Mouse (Mus musculus): ENCODE results near the gene C130050O18Rik. TPM values are rescaled to one million over a fixed set of nuclear protein-coding genes. Genes with fewer than 3 reads are reported as not detected.

C130050O18Rik gene
- total and polyA plus RNA-seq, 2 experiments: 0.18 to 1.6 TPM

- TF ChIP-seq CTCF (IDR thresholded peaks at IDR 0.05; ENCODE audit: low read depth, low read length) (no peak), POLR2A (IDR thresholded peaks at IDR 0.05; ENCODE audit: extremely low read depth, insufficient read depth, low read length) (no peak)
- 47% methylated on average over 12 of the region's 12 CpGs for WGBS
- Histone ChIP-seq H3K4me3 (ENCODE audit: insufficient read depth, low read depth, low read length) (no peak overlapping the region), H3K4me1 (ENCODE audit: control insufficient read depth, insufficient read depth, low read length) (no peaks in the 10 kb centered on the region), H3K27ac (replicated peaks; ENCODE audit: insufficient read depth, low read depth, low read length) (no peak overlapping the region), H3K79me2 (ENCODE audit: control insufficient read depth, insufficient read depth, low read length) (no peaks in the 10 kb centered on the region), H3K36me3 (ENCODE audit: control insufficient read depth, insufficient read depth, low read length) (no peaks in the 10 kb centered on the region), H3K9ac (ENCODE audit: low read depth, low read length) (no peak overlapping the region), H3K27me3 (ENCODE audit: control insufficient read depth, insufficient read depth, low read length) (no peaks in the 10 kb centered on the region)
- no peak for DNase-seq (ENCODE audit: extremely low read depth, low read depth, low spot score)
These were observed 4.3 kb downstream of the C130050O18Rik start for GRCm38 (mm10) chr5:139409412-139409811.

DNA sequence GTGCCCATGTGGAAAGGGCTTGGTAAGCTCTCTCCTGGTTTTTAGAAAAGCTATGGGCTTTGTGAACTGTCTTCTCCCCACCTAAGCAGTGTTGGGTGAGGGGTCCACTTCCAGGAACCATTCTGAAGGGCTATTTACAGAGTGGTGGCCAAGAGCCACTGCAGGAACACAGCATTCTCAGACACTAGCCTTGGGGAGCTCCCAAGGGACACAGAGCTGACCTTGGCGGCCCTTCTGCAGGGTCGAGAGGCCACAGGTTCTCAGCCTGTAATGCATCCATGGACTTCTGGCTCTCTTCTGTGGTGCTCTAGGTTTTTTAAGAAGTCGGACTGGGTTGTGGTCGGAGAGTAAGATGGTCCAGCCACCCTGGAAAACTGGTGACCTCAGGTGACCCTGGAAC lies 5.0 kb downstream of the C130050O18Rik start:
- TF ChIP-seq CTCF (IDR thresholded peaks at IDR 0.05; ENCODE audit: low read depth, low read length): no peak
- TF ChIP-seq POLR2A (IDR thresholded peaks at IDR 0.05; ENCODE audit: extremely low read depth, insufficient read depth, low read length): no peak
- H3K36me3 ChIP-seq (ENCODE audit: control insufficient read depth, insufficient read depth, low read length): no peaks in the 10 kb centered on the region
- no peaks in the 10 kb centered on the region for H3K79me2 ChIP-seq (ENCODE audit: control insufficient read depth, insufficient read depth, low read length)
- no peak overlapping the region for H3K27ac ChIP-seq (replicated peaks; ENCODE audit: insufficient read depth, low read depth, low read length)
- no peak for DNase-seq (ENCODE audit: extremely low read depth, low read depth, low spot score)
- H3K27me3 ChIP-seq (ENCODE audit: control insufficient read depth, insufficient read depth, low read length): no peaks in the 10 kb centered on the region
- no peak overlapping the region for H3K9ac ChIP-seq (ENCODE audit: low read depth, low read length)
- H3K4me3 ChIP-seq (ENCODE audit: insufficient read depth, low read depth, low read length): no peak overlapping the region
- H3K4me1 ChIP-seq (ENCODE audit: control insufficient read depth, insufficient read depth, low read length): no peaks in the 10 kb centered on the region
- WGBS: 94% methylated on average over 4 of the region's 4 CpGs

DNA sequence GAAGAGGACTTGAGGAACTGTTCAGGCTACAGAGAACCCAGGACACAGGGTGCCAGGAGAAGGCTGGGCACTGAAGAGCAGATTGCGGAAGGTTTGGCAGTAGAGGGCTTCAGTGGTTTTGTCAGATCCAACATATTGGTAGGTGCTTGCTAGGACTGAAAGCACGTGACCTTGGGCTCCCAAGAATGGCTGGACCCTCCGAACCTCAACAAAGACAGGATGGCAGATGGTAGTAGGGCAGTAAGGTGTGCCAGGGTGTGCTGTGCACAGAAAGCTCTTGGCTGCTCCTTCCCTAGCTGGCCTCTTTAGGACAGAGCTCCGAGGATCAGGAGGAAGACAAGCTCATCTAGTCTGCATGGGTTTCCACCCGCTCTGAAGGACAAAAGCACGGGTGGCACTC lies 6.0 kb downstream of the C130050O18Rik start:
- no peaks in the 10 kb centered on the region for H3K4me1 ChIP-seq (ENCODE audit: control insufficient read depth, insufficient read depth, low read length)
- DNase-seq (ENCODE audit: extremely low read depth, low read depth, low spot score): no peak
- no peaks in the 10 kb centered on the region for H3K27me3 ChIP-seq (ENCODE audit: control insufficient read depth, insufficient read depth, low read length)
- no peaks in the 10 kb centered on the region for H3K79me2 ChIP-seq (ENCODE audit: control insufficient read depth, insufficient read depth, low read length)
- no peak overlapping the region for H3K9ac ChIP-seq (ENCODE audit: low read depth, low read length)
- H3K27ac ChIP-seq (replicated peaks; ENCODE audit: insufficient read depth, low read depth, low read length): no peak overlapping the region
- WGBS: 94% methylated on average over 6 of the region's 6 CpGs
- no peak overlapping the region for H3K4me3 ChIP-seq (ENCODE audit: insufficient read depth, low read depth, low read length)
- TF ChIP-seq CTCF (IDR thresholded peaks at IDR 0.05; ENCODE audit: low read depth, low read length) (no peak), POLR2A (IDR thresholded peaks at IDR 0.05; ENCODE audit: extremely low read depth, insufficient read depth, low read length) (no peak)
- no peaks in the 10 kb centered on the region for H3K36me3 ChIP-seq (ENCODE audit: control insufficient read depth, insufficient read depth, low read length)

DNA sequence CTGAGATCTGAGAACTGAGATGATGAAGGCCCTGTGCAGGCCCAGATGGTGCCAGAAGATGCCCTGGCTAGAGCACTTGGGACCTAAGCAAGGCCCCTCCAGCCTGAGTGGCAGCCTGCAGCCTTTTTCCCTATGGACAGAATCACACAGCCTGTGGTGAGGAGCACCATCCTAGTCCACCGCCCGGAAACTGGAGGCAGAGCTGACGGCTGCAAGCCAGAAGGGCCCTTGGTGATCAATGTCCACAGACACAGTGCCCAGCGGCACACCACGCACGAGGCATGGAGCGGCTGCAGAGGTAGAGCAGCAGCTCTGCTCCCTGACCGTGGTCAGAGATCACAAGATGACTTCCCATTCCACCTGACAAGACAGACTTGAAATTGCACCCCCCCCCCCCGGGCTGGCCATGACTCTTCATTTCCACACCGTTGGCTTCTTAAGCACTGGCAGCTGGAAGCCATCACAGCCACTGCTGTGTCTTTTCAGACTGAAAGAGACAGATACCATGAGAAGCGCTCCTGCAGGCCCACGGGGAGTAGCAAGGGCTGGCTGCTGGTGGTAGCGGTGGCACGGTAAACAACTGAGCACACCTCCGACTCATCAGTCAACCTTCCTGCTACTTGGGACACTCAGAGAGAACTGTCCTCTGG lies 6.7 kb downstream of the C130050O18Rik start:
- no peak overlapping the region for H3K27ac ChIP-seq (replicated peaks; ENCODE audit: insufficient read depth, low read depth, low read length)
- H3K4me3 ChIP-seq (ENCODE audit: insufficient read depth, low read depth, low read length): no peak overlapping the region
- no peak overlapping the region for H3K9ac ChIP-seq (ENCODE audit: low read depth, low read length)
- DNase-seq (ENCODE audit: extremely low read depth, low read depth, low spot score): no peak
- TF ChIP-seq CTCF (IDR thresholded peaks at IDR 0.05; ENCODE audit: low read depth, low read length) (no peak), POLR2A (IDR thresholded peaks at IDR 0.05; ENCODE audit: extremely low read depth, insufficient read depth, low read length) (no peak)
- H3K4me1 ChIP-seq (ENCODE audit: control insufficient read depth, insufficient read depth, low read length): no peaks in the 10 kb centered on the region
- H3K79me2 ChIP-seq (ENCODE audit: control insufficient read depth, insufficient read depth, low read length): no peaks in the 10 kb centered on the region
- H3K36me3 ChIP-seq (ENCODE audit: control insufficient read depth, insufficient read depth, low read length): no peaks in the 10 kb centered on the region
- 89% methylated on average over 15 of the region's 15 CpGs for WGBS
- no peaks in the 10 kb centered on the region for H3K27me3 ChIP-seq (ENCODE audit: control insufficient read depth, insufficient read depth, low read length)

DNA sequence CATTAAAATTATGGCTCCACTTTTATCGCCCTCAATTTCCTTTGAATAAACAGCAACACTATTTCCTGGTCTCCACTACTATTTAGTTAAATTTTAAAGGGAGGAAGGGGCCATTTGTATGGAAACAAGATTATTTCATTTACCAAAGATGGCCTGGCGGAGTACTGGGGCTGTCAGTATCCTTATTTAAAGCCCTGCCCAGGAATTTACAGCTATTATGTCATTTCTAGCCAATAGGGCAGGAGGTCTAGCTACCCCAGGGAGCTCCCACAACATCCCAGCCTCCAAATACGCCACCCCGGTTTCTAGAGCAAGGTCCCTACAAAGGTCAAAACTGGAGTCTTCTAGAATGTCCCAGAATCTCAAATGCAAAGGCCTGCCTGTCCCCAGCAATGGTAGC lies 8.5 kb downstream of the C130050O18Rik start:
- no peak for DNase-seq (ENCODE audit: extremely low read depth, low read depth, low spot score)
- no peak overlapping the region for H3K9ac ChIP-seq (ENCODE audit: low read depth, low read length)
- H3K27me3 ChIP-seq (ENCODE audit: control insufficient read depth, insufficient read depth, low read length): no peaks in the 10 kb centered on the region
- H3K79me2 ChIP-seq (ENCODE audit: control insufficient read depth, insufficient read depth, low read length): no peaks in the 10 kb centered on the region
- no peaks in the 10 kb centered on the region for H3K4me1 ChIP-seq (ENCODE audit: control insufficient read depth, insufficient read depth, low read length)
- H3K36me3 ChIP-seq (ENCODE audit: control insufficient read depth, insufficient read depth, low read length): no peaks in the 10 kb centered on the region
- WGBS: 87% methylated on average over 4 of the region's 4 CpGs
- no peak overlapping the region for H3K27ac ChIP-seq (replicated peaks; ENCODE audit: insufficient read depth, low read depth, low read length)
- TF ChIP-seq CTCF (IDR thresholded peaks at IDR 0.05; ENCODE audit: low read depth, low read length): no peak
- no peak overlapping the region for H3K4me3 ChIP-seq (ENCODE audit: insufficient read depth, low read depth, low read length)

GRCm38 (mm10) chr5:139415001-139415400 lies 9.9 kb downstream of the C130050O18Rik start:
- Histone ChIP-seq H3K27ac (replicated peaks; ENCODE audit: insufficient read depth, low read depth, low read length) (no peak overlapping the region), H3K27me3 (ENCODE audit: control insufficient read depth, insufficient read depth, low read length) (no peaks in the 10 kb centered on the region), H3K4me1 (ENCODE audit: control insufficient read depth, insufficient read depth, low read length) (no peaks in the 10 kb centered on the region), H3K9ac (ENCODE audit: low read depth, low read length) (no peak overlapping the region), H3K36me3 (ENCODE audit: control insufficient read depth, insufficient read depth, low read length) (no peaks in the 10 kb centered on the region), H3K79me2 (ENCODE audit: control insufficient read depth, insufficient read depth, low read length) (no peaks in the 10 kb centered on the region), H3K4me3 (ENCODE audit: insufficient read depth, low read depth, low read length) (no peak overlapping the region)
- DNase-seq (ENCODE audit: extremely low read depth, low read depth, low spot score): no peak
- WGBS: 90% methylated on average over 5 of the region's 5 CpGs
- TF ChIP-seq POLR2A (IDR thresholded peaks at IDR 0.05; ENCODE audit: extremely low read depth, insufficient read depth, low read length): no peak
- TF ChIP-seq CTCF (IDR thresholded peaks at IDR 0.05; ENCODE audit: low read depth, low read length): no peak
